Mouse (Mus musculus) heart, postnatal 25 days (tissue): ENCODE data around the gene Fam181a. TPM values are rescaled to one million over a fixed set of nuclear protein-coding genes. Genes with fewer than 3 reads are reported as not detected.

ENCODE experiments used
- DNase-seq: peaks from one replicate; pipeline ENCODE4 v3.0.0; 2022; ENCODE audit warnings: low spot score
- intact Hi-C: fragments of 180-260 bp; cut with DNase I; formaldehyde crosslinking; loops from one replicate; pipeline ENCODE4 v1.15.1; 2025
- total RNA-seq, 2 experiments: library from RNA; stranded (reverse); gene quantifications; 2 replicates each; pipeline ENCODE4 v1.2.3; 2021

The Fam181a gene
- not detected for total RNA-seq

DNA sequence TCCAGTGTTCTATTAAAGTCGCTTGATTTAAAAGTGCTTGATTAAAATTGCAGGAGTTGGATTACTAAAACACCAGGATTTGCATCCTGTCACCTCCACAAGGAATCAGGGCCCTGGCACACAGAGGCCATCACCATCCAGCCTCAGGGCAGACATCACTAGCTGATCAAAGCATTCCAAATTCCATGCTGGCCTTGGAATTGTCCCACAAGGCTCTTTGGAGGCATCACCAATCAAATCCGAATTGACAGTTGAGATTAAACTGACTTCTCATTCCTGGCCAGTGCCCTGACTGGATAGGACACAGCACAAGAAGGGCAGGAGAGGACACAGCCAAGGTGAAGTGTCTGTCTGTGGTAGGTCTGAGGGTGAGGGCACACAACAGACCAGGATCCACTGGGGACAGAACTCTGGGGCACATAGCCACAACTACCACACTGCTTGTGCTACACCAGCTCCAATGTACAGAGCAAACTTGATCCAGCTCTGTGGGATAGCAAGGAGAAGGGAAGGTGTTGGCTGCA lies at the start of gene Fam181a:
Gene Fam181a (plus strand): TSS at position 232 of the 524 bp plus-strand sequence.
- intact Hi-C loops, result no loop called here

DNA sequence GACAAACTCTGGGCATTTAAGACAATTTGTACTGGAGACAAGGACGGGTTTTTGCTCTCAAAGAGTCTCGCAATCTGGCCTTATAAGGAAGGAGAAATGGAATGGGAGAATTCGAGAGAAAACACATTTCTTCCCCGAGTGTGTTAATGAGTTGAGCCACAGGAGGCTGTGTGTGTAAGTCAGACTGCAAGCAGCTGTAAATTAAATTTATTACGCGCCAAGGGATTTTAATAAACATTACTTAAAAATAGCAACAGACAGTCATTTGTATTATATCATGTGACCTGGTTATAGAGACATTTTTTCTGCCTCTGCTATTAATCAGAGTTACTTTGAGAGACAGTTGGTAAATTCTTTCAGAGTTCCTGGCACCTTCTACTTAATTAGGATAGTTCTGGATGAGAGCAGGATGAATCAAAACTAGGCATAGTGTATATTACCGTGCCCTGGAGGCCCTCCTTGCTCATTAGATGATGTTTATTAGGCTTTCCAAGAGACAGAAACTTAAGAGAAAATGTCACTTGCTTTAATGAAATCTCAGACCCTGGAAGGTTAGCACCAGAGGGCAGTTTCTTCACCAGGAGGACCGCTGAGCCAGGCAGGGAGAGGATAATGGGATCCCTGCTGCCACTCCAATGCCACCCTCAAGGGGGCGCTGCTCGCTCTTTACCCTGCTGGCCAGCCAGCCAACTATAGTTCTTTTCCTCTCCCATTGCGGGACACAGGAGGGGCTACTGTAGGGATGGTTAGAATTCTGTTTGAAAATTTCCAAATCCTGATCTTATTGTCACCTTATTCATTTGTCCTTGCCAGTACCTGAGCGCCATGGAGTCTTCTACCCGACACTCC lies 48.5 kb upstream of the Fam181a start:
- intact Hi-C loops, result no loop called here

More for the DNA sequence above, at the start of gene Fam181a:
- DNase-seq, result no peak

DNA sequence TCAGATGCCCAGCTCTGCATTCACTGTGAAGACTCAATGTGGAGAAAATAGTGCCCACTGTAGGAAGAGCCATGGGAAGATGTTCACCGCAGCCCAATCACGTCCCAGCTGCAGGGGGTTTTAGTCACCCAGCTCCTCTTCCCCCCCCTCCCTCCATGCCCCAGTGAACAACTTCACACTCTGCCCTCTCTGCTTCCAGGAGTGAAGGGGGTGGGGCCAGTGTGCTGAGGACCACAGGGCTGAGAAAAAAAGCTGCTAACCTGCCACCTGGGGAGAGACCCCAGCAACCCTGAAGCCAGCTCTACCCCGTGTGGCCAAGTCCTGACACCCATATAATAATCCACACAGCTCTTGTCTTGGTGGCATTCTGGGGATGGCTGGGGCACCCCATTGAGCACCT lies 44.2 kb upstream of the Fam181a start:
- intact Hi-C loops, result no loop called here
- DNase-seq, result no peak

More for the DNA sequence above, 48.5 kb upstream of the Fam181a start:
- no peak for DNase-seq

DNA sequence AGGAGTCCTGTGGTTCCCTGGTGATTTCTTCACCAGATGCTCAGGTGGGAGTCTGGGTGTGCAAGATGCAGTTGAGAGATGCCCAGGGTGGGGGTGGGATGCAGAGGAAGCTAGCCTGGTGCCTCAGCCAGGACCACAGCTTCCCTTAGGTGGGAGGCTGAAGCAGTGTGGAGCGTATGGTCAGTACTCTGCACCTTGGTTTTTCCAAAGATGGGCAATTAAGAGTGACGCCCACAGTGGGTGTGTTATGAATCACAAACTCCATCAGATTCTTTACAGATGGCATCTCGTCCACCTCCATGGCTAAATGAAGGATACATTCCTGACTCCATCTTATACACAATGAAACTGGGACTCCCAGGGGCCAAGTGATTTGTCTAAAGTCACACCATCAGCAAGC lies 38.6 kb upstream of the Fam181a start:
- intact Hi-C loops, result no loop called here
- no peak for DNase-seq

DNA sequence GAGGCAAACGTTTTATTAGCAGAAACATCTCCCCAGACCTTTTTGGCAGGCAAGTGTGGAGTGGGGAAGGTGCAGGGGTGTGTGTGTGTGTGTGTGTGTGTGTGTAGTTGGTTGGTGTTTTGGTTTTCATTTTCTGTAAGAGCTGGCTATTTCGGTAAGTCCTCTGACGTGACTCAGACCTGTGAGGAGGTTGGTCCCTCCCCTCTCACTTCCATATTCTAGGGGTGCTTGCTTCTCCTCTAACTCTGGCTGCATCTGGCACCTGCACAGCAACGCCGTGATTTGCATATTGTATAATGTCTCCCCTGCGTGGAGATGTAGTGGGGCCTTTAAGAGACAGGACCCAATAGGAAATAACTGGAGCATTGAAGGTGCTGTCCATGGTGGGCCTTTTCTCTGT lies 37.7 kb upstream of the Fam181a start:
- DNase-seq, result no peak

DNA sequence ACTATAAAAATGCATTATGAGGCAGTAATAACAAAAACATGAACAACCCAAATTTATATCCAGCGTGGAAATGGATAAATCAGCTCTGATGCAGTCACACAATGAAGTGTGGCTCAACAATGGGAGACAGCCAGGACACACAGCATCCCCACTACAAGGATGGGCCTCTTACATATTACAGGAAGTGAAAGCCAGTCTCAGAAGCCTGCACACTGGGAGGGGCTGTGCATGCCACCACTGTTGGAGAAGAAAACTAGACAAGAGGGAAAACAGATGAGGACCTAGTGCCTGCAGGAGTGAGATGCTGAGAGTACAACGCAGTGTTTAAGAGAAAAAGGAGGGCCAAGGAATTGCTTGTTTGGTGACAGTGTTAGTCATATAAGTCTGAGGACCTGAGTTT lies 37.0 kb upstream of the Fam181a start:
- intact Hi-C loops, result no loop called here
- no peak for DNase-seq

More for the DNA sequence above, 37.7 kb upstream of the Fam181a start:
- intact Hi-C loops, result no loop called here

DNA sequence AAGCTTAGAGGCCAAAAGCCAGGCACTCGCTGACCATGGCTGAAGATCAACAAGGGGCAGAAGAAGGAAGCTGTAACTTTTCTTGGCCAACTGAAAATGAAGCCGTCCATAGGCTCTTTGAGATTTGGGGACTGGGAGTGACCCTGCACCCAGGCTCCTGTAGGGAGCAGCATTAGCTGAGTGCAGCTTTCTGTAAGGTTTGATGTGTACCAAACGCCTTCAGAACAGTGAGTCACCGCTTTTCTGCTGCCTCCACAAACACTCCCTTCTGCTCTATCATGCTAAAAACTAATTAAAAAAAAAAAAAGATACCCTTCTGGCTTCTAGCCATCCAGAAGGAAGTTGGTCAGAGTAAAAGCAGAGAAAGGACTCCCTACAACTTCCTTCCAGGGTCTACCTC lies 34.4 kb upstream of the Fam181a start:
- intact Hi-C loops, result no loop called here
- no peak for DNase-seq

DNA sequence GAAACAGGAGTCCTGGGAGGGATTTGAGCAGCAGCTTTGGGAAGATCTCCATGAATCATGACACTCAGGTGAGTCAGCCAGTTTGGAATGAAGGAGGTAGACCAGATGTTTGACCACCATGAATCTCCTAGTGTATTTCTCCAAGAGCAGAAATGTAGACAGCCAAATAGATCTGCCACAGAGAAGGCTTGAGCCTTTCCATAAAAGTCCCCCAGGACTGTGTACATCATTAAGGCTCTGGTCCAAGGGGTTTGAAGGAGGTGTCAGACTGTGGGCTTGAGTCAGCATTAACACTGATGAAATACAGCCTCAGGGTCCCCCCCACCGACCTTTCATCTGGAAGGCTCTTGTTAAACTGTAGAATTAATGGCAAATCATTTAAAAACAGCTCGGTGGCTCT lies 29.3 kb upstream of the Fam181a start:
- no peak for DNase-seq
- intact Hi-C loops, result no loop called here

DNA sequence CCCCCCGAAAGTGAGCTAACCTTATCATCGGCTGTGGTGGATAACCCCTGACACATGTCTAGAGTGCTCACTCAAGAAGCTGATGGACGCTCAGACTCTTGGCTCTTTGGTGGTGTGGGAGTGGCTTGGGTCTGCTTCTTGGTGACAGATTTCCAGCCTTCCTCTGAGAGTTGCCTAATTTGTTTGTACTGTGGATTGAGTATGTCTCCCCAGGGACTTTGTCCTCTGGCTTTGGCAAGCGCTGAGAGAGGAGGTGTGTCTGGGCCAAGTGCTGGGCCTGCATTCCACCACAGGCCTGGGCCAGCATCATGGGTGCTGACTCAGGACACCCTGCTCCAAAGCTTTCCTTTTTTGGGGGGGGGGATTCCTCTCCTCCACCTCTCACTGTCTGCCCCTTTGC lies 28.9 kb upstream of the Fam181a start:
- DNase-seq, result peak; percentile 6
- intact Hi-C loops, result no loop called here

DNA sequence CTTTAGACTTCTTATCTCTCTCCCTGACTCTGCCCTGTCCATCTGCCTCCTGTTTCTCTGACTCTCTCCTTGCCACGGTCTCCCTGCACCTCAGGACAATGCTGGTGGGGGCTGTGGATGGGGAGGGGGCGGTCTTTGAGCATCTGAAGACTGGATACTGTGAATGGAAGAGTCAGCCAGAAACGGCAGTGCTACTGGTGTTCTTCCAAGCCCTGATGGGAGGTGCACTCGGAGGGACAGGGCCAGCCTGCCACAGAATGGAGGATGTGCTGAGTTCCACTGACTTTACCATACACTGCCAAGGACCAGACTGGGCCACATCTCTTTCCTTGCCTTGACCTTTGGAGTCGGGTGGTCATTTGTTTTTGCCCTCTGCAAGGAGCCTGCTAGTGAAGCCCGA lies 27.8 kb upstream of the Fam181a start:
- no peak for DNase-seq
- intact Hi-C loops, result no loop called here

DNA sequence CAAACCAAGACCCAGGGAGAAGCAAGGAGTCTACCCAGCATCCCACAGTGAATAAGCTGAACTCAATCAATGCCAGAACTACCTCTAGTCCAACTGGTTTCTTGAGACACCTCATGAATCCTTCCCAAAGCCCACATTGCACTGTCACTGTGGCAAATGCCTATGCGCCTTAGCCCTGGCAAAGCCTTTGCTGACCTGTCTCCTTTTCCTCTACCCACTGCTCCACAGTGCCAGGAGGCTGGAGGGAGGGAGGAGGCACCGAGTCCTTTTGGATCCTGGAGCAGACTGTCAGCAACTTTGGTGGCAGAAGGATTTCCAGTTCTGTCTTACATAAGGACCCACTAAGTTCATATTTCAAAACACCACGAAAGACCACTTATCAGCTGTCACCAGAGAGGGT lies 27.4 kb upstream of the Fam181a start:
- DNase-seq, result no peak

DNA sequence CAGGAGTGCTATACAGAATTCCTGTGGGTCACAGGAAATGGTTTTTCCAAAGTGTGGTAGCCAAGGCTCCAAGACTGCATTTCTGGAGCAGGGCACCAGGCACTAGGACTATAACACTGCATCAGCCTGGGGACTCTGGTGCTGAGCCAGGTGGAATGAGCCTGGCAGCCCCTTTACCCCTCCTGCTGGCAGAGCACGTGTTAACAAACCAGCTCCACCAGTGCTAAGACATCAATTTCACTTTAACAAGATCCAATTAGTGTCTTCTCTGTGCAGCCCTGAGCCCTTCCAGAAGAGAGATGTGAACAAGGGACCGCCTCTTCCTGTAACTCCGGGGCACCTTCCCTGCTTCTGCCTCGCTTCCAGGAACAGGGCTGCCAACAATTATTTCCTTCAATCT lies 23.5 kb upstream of the Fam181a start:
- DNase-seq, result no peak
- intact Hi-C loops, result no loop called here

More for the DNA sequence above, 27.4 kb upstream of the Fam181a start:
- intact Hi-C loops, result no loop called here

DNA sequence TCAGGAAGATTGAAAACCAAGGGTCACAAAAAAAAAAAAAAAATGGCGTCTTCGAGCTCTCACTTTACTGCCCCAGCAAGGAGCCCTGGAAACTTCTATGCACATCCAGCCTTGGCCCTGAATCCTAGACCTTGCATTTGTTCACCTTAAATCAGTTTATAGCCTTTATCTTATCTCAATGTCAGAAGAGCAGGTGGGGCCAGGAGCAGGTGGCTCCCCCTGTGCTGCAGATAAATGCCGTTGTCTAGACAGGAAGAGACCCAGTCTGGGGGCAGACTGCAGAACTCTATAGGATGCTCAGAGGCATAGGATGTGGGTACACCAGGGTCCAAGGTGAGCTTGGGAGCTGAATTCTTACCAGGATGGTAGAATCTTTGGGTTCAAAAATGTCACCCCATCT lies 18.4 kb upstream of the Fam181a start:
- DNase-seq, result no peak
- intact Hi-C loops, result no loop called here

DNA sequence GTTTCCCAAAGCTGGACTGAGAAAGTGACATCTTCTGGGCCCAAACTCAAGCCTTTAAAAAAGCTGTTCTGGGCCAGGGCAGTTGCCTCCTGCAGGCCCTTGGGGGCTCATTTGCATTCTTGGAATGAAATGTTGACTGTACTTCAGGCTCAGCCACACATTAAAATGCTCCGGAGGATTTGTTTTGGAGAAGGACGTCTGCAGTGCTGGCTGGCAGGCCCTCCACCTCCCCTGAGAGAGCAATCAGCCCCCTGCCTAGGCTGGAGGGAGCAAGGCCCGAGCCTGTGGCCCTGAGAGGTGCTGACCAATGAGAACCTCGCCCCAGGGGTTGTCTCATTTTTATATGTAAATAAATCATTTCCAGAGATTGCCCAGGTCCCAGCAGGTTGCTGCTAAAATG lies 14.5 kb upstream of the Fam181a start:
- no peak for DNase-seq

DNA sequence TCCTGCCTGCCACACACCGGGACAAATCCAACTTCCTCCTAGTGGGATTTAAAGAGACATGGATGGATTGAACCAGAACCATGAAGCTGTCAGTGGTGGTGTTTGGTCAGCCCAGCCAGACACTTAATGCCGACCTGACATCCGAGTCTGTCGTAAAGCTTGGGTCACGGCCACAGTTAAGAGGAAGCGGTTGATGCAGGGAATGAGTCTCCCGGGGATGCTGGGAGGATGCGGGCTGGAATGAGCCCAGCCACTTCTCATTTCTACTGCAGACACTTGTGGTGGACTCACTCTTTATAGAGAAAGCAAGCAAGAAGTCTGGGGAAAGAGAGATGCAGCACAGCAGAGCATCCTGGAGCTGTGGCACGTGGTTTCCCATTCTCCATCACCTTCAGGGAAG lies 10.3 kb upstream of the Fam181a start:
- DNase-seq, result no peak
- intact Hi-C loops, result loop anchor here (5.0 kb wide), 1 partner anchor 58 kb away; the partner anchor contains the start of gene Prima1

More for the DNA sequence above, 14.5 kb upstream of the Fam181a start:
- intact Hi-C loops, result no loop called here

DNA sequence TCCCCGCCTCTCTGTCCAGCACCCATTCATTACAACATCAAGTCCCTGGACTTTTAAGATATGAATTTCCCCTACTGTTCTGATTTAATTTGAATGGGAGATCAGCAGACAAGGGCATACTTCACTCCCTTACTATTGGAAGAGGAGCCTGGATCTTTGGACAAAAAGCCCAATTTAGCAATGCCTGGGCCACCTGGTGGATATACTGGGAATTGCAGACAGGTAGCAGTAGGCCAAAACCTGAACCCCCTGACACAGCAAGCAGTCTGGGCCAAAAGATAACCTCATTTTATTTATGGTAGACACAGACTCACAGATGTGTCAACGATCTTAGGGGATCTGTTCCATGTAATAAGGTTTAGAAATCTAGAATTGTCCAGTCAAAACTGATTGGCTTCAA lies 9.1 kb upstream of the Fam181a start:
- DNase-seq, result no peak
- intact Hi-C loops, result loop anchor here (1.0 to 5.0 kb wide), 2 partner anchors 59 to 158 kb away; partner anchors contain the start of gene Prima1

DNA sequence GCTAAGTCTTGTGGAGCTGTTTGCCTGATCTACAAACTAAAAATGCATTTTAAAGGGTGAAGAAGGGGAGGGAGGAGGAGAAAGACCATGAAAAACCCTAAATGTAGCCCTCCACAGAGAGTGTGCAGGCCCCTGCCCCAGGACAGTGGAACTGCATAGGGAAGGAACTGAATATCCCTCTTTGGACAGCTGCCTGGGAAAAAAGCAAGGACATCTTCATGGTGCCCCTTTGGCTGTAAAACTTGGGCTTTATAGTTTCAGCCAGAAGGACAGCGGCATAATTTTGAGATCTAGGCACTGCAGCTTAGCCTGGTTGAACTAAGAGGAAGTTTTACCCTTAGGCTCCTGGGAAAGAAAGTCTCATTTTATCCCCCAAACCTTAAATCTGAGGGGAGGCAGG lies 7.8 kb upstream of the Fam181a start:
- intact Hi-C loops, result loop anchor here (5.0 kb wide), 1 partner anchor 61 kb away; the partner anchor contains the start of gene Prima1
- DNase-seq, result no peak

DNA sequence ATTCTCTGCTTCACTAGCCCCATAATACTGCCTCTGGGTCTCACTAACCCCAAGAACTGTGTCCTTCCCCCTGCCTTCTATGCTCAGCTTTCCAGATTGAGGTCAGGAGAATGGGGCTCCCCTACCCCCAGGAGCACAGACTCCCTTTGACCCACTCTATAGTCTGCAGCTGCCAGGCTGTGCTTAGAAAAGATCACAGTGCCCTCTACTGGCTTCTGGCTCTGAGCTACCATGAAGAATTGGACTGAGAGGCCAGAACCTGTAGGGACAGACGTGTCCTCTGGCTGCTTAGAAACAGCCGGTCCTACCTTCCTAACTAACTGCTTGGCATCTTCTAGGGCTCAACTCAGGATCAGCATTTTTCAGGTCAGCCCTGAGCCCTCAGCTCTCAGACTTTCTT lies 4.6 kb upstream of the Fam181a start:
- intact Hi-C loops, result no loop called here
- no peak for DNase-seq

DNA sequence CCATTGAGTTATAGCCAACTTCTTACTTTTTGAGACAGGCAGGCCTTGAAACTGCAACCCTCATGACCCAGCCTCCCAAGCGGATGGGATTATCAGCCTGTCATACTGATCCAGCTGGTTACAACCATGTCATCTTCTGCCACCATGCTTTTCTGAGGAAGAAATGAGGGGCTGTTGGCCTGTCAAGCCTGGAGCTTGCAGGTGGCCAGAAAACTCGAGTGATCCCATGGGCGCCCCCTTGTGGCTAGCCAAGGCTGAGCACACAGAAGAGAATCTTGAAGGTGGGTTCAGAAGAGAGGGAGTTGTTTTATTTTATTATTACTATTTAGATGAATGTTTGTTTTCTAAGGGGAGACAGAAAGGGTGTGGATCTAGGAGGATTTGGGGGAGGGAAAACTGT lies 4.1 kb upstream of the Fam181a start:
- no peak for DNase-seq
- intact Hi-C loops, result no loop called here

DNA sequence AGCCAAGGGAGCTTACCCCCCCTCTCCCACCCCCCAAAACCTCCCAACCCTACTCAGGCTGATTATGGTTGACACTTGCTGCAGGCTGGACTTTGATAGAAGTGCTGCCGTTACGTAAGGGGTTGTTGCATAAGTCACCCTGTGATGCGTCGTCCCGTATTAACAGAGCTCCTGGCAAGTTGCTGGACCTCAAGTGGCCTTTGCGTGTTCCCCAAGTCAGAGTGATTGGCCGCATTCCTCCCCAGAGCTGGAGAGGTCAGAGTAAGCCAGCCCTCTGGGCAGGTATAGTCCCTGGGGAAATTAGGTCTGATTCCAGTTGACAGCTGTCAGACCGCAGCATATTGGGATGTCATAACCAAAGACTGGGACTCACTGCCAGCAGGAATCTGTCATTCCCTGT lies 1.1 kb downstream of the Fam181a start:
- no peak for DNase-seq
- intact Hi-C loops, result no loop called here

DNA sequence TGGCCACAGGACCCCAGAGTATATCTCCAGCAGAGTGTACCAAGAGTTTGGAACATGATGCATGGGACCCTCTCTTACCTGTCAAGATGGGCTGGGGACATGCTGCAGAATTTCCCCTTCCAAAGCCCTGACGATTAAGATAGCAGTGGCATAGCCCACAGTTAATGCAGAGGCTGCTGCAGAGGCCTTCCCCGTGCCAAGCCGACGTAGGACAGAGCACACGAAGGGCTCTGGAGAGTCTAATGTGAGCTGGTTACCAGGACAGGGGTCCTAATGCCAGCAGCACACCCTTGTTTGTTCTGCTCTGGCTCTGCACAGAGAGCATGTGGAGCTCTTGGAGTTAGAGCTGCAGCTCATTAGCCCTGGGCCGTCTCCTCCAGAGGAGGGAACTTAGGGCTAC lies 2.5 kb downstream of the Fam181a start:
- intact Hi-C loops, result no loop called here
- DNase-seq, result no peak
